Mouse (Mus musculus) ES-Bruce4 (cell line): ENCODE measurements around the gene Vsig10.

ENCODE experiments used
- CTCF ChIP-seq: IDR thresholded peaks from one replicate; pipeline ENCODE4 v1.8.1; 2011; ENCODE audit warnings: low read depth, low read length
- EP300 ChIP-seq: IDR thresholded peaks from 2 replicates; pipeline ENCODE4 v1.6.1; 2011; ENCODE audit warnings: low read depth, low read length; ENCODE audit not compliant: insufficient read depth
- POLR2A ChIP-seq: IDR thresholded peaks from one replicate; pipeline ENCODE4 v1.8.1; 2011; ENCODE audit warnings: low read length; ENCODE audit not compliant: insufficient read depth

- TF ChIP-seq CTCF (no peak), EP300 (0 out of 2 replicates have a peak, but pooled peaks have one; percentile 15), POLR2A (no peak)
Measured at GRCm38 (mm10) chr5:117357478-117358247, 38.8 kb downstream of the Vsig10 start.
